Mouse (Mus musculus) olfactory bulb, adult 2 months (tissue): Measurements from ENCODE around the gene Rin2.

Experiments
- CTCF ChIP-seq: fragments of 200-500 bp; IDR thresholded peaks from 2 replicates; pipeline ENCODE4 v1.5.1; 2012; ENCODE audit warnings: low read depth, mild to moderate bottlenecking, low read length, moderate library complexity; ENCODE audit not compliant: insufficient read depth
- POLR2A ChIP-seq: fragments of 200-500 bp; IDR thresholded peaks from 2 replicates; pipeline ENCODE4 v1.6.1; 2012; ENCODE audit warnings: mild to moderate bottlenecking, low read depth, low read length, moderate library complexity; ENCODE audit not compliant: insufficient read depth

DNA sequence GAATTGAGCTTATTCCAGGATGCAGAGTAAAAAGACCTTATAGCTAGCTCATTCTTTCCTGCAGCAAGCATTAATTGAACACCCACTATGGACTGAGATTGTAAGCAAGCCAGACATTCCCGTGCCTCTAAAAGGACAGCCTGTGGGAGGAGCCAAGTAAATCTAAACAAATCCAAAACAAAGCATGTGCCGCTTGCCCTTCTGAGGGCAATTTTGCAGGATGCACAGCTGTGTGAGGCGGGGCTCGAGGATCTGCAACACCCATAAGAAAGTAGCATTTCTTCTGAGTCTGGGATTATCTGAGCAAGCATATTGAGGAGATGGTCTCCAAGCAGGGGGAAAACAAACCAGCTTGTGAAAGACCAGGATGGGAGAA, 43.2 kb upstream of the Rin2 start:
- TF ChIP-seq POLR2A (no peak), CTCF (no peak)
